Mouse (Mus musculus): ENCODE results near the gene Tex26.

GRCm38 (mm10) chr5:149437150-149437549 lies 2.3 kb upstream of the Tex26 start:
- TF ChIP-seq CEBPB (IDR thresholded peaks at IDR 0.05; ENCODE audit: low read depth) (no peak), CTCF (IDR thresholded peaks at IDR 0.05; ENCODE audit: control insufficient read depth, insufficient read depth, insufficient read length) (no peak), MYOG (IDR thresholded peaks at IDR 0.05; ENCODE audit: control insufficient read depth, extremely low read depth, insufficient read length) (no peak), MAX (IDR thresholded peaks at IDR 0.05) (no peak), USF1 (IDR thresholded peaks at IDR 0.05; ENCODE audit: low read depth) (no peak)

Measured in C2C12 (cell line).